Comparison of ENCODE assay signal across 23 mouse cellular contexts in genomic region chr7:3935473-3935872, GRCm38 (mm10). TPM values are rescaled to one million over a fixed set of nuclear protein-coding genes. Genes with fewer than 3 reads are reported as not detected.
DNase-seq lines count a peak whose midpoint lies in the region; ATAC-seq and TF ChIP-seq lines count a peak whose summit lies in the region.
"Not testable (repeated sequence)": the region's sequence is repeated elsewhere in the genome, so short reads cannot be mapped to it uniquely, and the experiment has no call there.
"Had no signal": no experiment of that assay in that cellular context is flagged by ENCODE, and none has a peak within 500 bp of the region (broad histone marks: within the 10 kb centered on the region; RNA-seq: fewer than 3 reads in every experiment).

No protein-coding gene starts in this region.

- H3K9me3 ChIP-seq in MEL (replicated peaks; ENCODE audit: insufficient read depth, low read length); megakaryocyte, embryonic 14.5 days: not testable (repeated sequence)

- peak; percentile 74 for ATAC-seq in monocyte, adult 5-6 weeks (replicated peaks; ENCODE audit: insufficient number of reproducible peaks, low FRiP score, low TSS enrichment, poor library complexity, severe bottlenecking)

- not testable (repeated sequence) for H3K36me3 ChIP-seq in MEL (ENCODE audit: control insufficient read depth in 1 of 2, insufficient read depth in 2 of 2, low read length in 2 of 2); megakaryocyte, embryonic 14.5 days (replicated peaks; ENCODE audit: low read length)

- H3K79me2 ChIP-seq in MEL (ENCODE audit: control insufficient read depth, insufficient read depth, low read length, poor library complexity): not testable (repeated sequence)

- TF ChIP-seq RAD21 in MEL (IDR thresholded peaks at IDR 0.05; ENCODE audit: low read depth, low read length): not testable (repeated sequence)

- H3K27ac ChIP-seq in MEL (ENCODE audit: control insufficient read depth, low read depth, low read length): not testable (repeated sequence)

- DNase-seq in MEL (ENCODE audit: low read depth, low spot score) (peak; percentile 70), ZHBTc4 (ENCODE audit: low read depth, low spot score) (peak; percentile 17)
- DNase-seq in heart, adult 11 months: peak; percentile 89
- peak; percentile 7 for DNase-seq in lung, postnatal 25 days (ENCODE audit: low spot score)

- TF ChIP-seq POLR2A in MEL (IDR thresholded peaks at IDR 0.05; ENCODE audit: control insufficient read depth in 1 of 2, insufficient read depth in 1 of 2, low read depth in 1 of 2, low read length in 2 of 2, poor library complexity in 1 of 2): peak in 1 of 2 experiments; percentile 30; a peak in 1 of 4 replicates

- H3K4me1 ChIP-seq in MEL (ENCODE audit: control insufficient read depth in 1 of 2, insufficient read depth in 2 of 2, low read length in 2 of 2): not testable (repeated sequence)
- H3K4me1 ChIP-seq in megakaryocyte, embryonic 14.5 days: peaks cover 67% of the 10 kb centered on the region

- TF ChIP-seq EP300 in MEL (IDR thresholded peaks at IDR 0.05; ENCODE audit: low read depth in 1 of 2, low read length in 2 of 2): not testable (repeated sequence)

- not testable (repeated sequence) for H3K4me3 ChIP-seq in MEL (ENCODE audit: control insufficient read depth in 1 of 2, insufficient read depth in 1 of 2, low read depth in 2 of 2, low read length in 2 of 2)
- H3K4me3 ChIP-seq in megakaryocyte, embryonic 14.5 days (replicated peaks): peak overlapping the region; percentile 56

- 0 out of 2 replicates have a peak overlapping the region, but pooled peaks have one; percentile 2 for H3K9ac ChIP-seq in MEL (ENCODE audit: control insufficient read depth, low read depth, low read length, poor library complexity, severe bottlenecking)

- not testable (repeated sequence) for TF ChIP-seq CTCF in MEL (IDR thresholded peaks at IDR 0.05 in 2 of 3, conservative IDR thresholded peaks at IDR 0.05 in 1 of 3; ENCODE audit: control insufficient read depth in 1 of 3, insufficient read depth in 1 of 3, low read depth in 2 of 3, low read length in 3 of 3, poor library complexity in 1 of 3, severe bottlenecking in 1 of 3)

- not testable (repeated sequence) for H3K27me3 ChIP-seq in MEL (ENCODE audit: control insufficient read depth in 1 of 2, insufficient read depth in 2 of 2, low read length in 2 of 2); megakaryocyte, embryonic 14.5 days (replicated peaks)

TF ChIP-seq in MEL, 35 proteins besides CTCF, POLR2A, EP300 and RAD21:
- TF ChIP-seq GATA1 (IDR thresholded peaks at IDR 0.05; ENCODE audit: low read depth, low read length): 0 out of 2 replicates have a peak, but pooled peaks have one; percentile 17
- peak; percentile 48; the same call in 1 of the 2 replicates for TF ChIP-seq TBP (IDR thresholded peaks at IDR 0.05; ENCODE audit: low read depth, low read length)

RNA-seq across cellular contexts. Expression of gene Lilra6, which starts 20.2 kb away (rescaled TPM):
- 0.04 TPM in 1 of 2 replicates, not detected in the other for total RNA-seq in MEL (2012; rRNA removed)
- polyA plus RNA-seq in MEL (2012; ENCODE audit: insufficient read depth in 1 of 2, insufficient read length in 2 of 2, low read depth in 1 of 2, low replicate concordance in 2 of 2, missing spikeins in 1 of 2): under 1 TPM in 1 of 2 experiments, not detected in 1; 0.19 TPM
- 1.1 TPM in 1 of 2 replicates, not detected in the other for polyA plus RNA-seq in megakaryocyte, embryonic 14.5 days (2012; ENCODE audit: insufficient read depth, low replicate concordance)
- total RNA-seq in monocyte, adult 5-6 weeks (2017): 3.5 to 19.0 TPM (median 14.2 TPM) in 3 replicates
- total RNA-seq: ES-E14 had no signal
- polyA plus RNA-seq: C2C12; cerebellum, adult 2 months; cortical plate, adult 2 months; embryonic facial prominence, embryonic 10.5 days; embryonic facial prominence, embryonic 13.5 days; erythroblast, embryonic 14.5 days; forebrain, embryonic 12.5 days; forebrain, embryonic 15.5 days; heart, embryonic 11.5 days; heart, embryonic 14.5 days; hindbrain, embryonic 12.5 days; hindbrain, embryonic 15.5 days had no signal

RNA-seq across cellular contexts. Expression of gene Gm14548, which starts 37.6 kb away (rescaled TPM):
- total RNA-seq in MEL (2012; rRNA removed): 0.04 and 0.16 TPM in 2 replicates
- under 1 TPM in 1 of 2 experiments, not detected in 1; 0.13 TPM for polyA plus RNA-seq in MEL (2012; ENCODE audit: insufficient read depth in 1 of 2, insufficient read length in 2 of 2, low read depth in 1 of 2, low replicate concordance in 2 of 2, missing spikeins in 1 of 2)
- polyA plus RNA-seq in megakaryocyte, embryonic 14.5 days (2012; ENCODE audit: insufficient read depth, low replicate concordance): 0.12 TPM in 1 of 2 replicates, not detected in the other
- total RNA-seq in monocyte, adult 5-6 weeks (2017): 5.2 to 14.5 TPM (median 10.1 TPM) in 3 replicates
- total RNA-seq: adrenal gland, postnatal 14 days; ES-E14; gastrocnemius, adult 8-10 months; gastrocnemius, postnatal 25 days had no signal
- polyA plus RNA-seq: C2C12; CD4-positive, CD25-positive, alpha-beta regulatory T cell, adult 4 months; cerebellum, adult 2 months; cortical plate, adult 2 months; embryonic facial prominence, embryonic 10.5 days; embryonic facial prominence, embryonic 13.5 days; erythroblast, embryonic 14.5 days; forebrain, embryonic 12.5 days; forebrain, embryonic 15.5 days; heart, embryonic 11.5 days; heart, embryonic 14.5 days; hindbrain, embryonic 12.5 days; hindbrain, embryonic 15.5 days had no signal

Comparison
In these comparisons a context has a peak if more than half of its experiments do, and no peak if none do; other contexts are left out.
1. DNase-seq: peak in every context shown above with its lines; median percentile 89 in heart, adult 11 months; 70 in MEL; 17 in ZHBTc4; 7 in lung, postnatal 25 days.